Mouse (Mus musculus): ENCODE measurements around the gene Wfdc15a.

Wfdc15a gene

DNA sequence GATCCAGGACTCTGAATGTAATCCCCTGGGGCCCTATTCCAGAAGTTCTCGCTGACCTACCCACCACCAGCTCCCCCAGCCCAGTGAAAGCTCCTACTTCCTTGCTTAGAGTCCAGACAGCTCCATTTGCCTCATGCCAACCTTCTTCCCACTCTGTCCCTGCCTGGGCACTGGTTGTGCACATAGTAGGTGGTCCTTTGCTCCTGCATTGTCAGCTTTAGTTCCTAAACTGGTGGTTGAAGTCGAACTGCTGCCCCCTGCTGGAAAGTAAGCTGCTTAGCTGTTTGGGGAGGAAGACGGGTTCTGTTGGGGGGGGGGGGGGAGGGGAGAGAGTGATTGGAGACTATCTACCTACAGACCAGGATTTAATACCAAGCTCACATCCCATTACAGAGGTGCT lies 19.8 kb downstream of the Wfdc15a start:
- DNase-seq (ENCODE audit: extremely low spot score, low read depth, low spot score) = no peak

- DNase-seq (ENCODE audit: extremely low spot score, low read depth, low spot score) = no peak
Measured at GRCm38 (mm10) chr2:164177831-164178230, 22.1 kb downstream of the Wfdc15a start.

- DNase-seq (ENCODE audit: extremely low spot score, low read depth, low spot score) = no peak
Measured at GRCm38 (mm10) chr2:164175850-164176249, 24.1 kb downstream of the Wfdc15a start.

GRCm38 (mm10) chr2:164174649-164175395 lies 25.1 kb downstream of the Wfdc15a start:
- no peak for DNase-seq (ENCODE audit: extremely low spot score, low read depth, low spot score)

- DNase-seq (ENCODE audit: extremely low spot score, low read depth, low spot score) = no peak
Measured at GRCm38 (mm10) chr2:164173394-164173793, 26.5 kb downstream of the Wfdc15a start.

DNA sequence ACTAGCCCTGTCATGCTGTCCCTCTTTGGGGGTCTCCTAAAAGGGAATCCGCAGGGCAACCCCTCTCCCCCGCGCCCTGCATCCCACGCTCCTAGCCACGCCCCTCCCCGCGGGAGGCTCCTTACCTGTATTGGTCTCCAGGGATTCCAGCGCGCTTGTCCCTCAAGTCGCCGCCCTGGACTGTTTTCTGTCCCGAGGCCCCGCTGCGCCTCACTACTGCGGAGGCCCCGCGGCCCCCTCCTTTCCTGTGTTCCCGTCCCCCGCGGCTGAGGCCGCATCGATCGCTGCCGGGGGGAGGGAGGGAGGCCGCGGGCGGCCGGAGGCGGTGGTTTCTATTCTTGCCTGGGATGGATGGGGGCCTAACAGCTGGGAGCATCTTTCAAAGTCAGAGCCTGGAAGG lies 29.0 kb downstream of the Wfdc15a start, which contains the start of gene Kcns1:
Kcns1 (minus strand) TSS at position 212 of the 400 bp plus-strand sequence.
- no peak for DNase-seq (ENCODE audit: extremely low spot score, low read depth, low spot score)

DNA sequence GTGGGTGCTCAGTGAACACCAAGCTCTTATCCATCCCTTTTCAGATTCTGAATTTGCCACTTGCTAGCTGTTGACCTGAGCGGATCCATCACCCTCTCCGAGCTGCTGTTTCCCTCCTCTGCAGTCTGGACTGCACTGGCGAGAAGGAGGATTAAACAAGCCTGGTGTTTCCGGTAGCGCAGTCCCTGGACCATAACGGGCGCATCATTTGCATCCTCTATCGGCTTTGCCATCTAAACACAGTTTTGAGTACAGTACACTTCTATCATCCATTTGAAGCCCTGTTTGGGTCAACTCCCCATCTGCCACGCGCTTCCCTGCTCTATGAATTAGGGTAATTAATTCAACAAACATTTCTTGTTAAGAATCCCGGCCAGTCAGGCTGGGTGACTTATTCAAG lies 29.6 kb downstream of the Wfdc15a start:
- DNase-seq (ENCODE audit: extremely low spot score, low read depth, low spot score) = no peak

GRCm38 (mm10) chr2:164168571-164168946 lies 31.4 kb downstream of the Wfdc15a start:
- DNase-seq (ENCODE audit: extremely low spot score, low read depth, low spot score) = no peak

GRCm38 (mm10) chr2:164167752-164168570 lies 32.0 kb downstream of the Wfdc15a start:
- DNase-seq (ENCODE audit: extremely low spot score, low read depth, low spot score) = no peak

DNA sequence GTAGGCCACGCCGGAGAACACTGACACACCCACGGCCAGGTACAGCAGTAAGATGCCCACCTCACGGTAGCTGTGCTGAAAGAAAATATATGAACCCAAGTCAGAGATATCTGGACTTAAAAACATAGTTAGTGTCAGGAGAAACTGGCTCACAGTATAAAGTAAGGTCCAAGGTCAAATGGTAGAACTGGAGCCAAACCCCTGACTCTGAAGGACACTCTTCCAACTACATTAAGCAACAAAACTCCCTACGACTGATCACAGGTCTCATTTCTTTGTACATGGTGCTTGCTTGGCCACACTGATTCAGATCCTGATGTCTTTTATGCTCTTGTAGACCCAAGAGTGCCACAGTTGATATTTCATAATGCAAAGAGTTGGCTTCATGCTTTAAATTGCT lies 35.0 kb downstream of the Wfdc15a start:
- no peak for DNase-seq (ENCODE audit: extremely low spot score, low read depth, low spot score)

- no peak for DNase-seq (ENCODE audit: extremely low spot score, low read depth, low spot score)
Measured at GRCm38 (mm10) chr2:164161515-164162055, 38.3 kb downstream of the Wfdc15a start.

GRCm38 (mm10) chr2:164158838-164159237 lies 41.1 kb downstream of the Wfdc15a start:
- no peak for DNase-seq (ENCODE audit: extremely low spot score, low read depth, low spot score)

GRCm38 (mm10) chr2:164156158-164156557 lies 43.8 kb downstream of the Wfdc15a start:
- no peak for DNase-seq (ENCODE audit: extremely low spot score, low read depth, low spot score)

GRCm38 (mm10) chr2:164154007-164154406 lies 45.9 kb downstream of the Wfdc15a start:
- DNase-seq (ENCODE audit: extremely low spot score, low read depth, low spot score) = no peak

DNA sequence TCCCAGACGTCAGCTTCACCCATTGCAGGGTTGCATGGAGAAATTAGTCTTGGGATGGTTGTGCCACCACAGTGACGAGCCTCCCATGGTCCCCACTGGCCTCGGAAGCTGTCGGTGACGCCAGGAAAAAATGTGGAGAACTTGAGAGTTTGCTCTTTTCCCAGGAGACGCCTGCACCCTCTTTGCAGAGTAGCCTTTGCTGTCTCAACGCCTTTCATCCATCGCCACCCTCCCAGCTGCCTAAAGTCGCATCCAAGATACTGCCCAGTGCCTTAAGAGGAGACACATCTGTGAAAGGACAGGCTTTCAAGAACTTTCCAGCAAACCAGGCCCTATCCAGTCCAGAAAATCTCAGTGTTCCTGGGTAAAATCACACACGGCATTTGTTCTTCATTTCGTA lies 47.6 kb downstream of the Wfdc15a start:
- DNase-seq (ENCODE audit: extremely low spot score, low read depth, low spot score) = no peak

GRCm38 (mm10) chr2:164150086-164150760 lies 49.7 kb downstream of the Wfdc15a start:
- no peak for DNase-seq (ENCODE audit: extremely low spot score, low read depth, low spot score)

Data from hindlimb bud, embryonic 11.5 days (tissue).